Comparison of ENCODE assay signal across 8 mouse cellular contexts in genomic region chr5:134182735-134183134, GRCm38 (mm10). TPM values are rescaled to one million over a fixed set of nuclear protein-coding genes. Genes with fewer than 3 reads are reported as not detected.
DNase-seq lines count a peak whose midpoint lies in the region; ATAC-seq and TF ChIP-seq lines count a peak whose summit lies in the region.

No protein-coding gene starts in this region.

- H3K9me3 ChIP-seq in heart, embryonic 10.5 days, result no peaks in the 10 kb centered on the region
- H3K9me3 ChIP-seq in lung, postnatal 0 days (ENCODE audit: low read length), result no peaks in the 10 kb centered on the region

- peak; percentile 11; the same call in 1 of the 2 replicates for ATAC-seq in lung, postnatal 0 days
- no peak for ATAC-seq in CD4-positive, CD25-positive, alpha-beta regulatory T cell, adult 4 months

- peak; percentile 48; the same call in 1 of the 2 replicates for TF ChIP-seq EP300 in lung, postnatal 0 days (IDR thresholded peaks at IDR 0.05)

- no peak overlapping the region for H3K4me3 ChIP-seq in layer of hippocampus, adult 2 months
- peak overlapping the region; percentile 90 for H3K4me3 ChIP-seq in heart, embryonic 10.5 days
- no peak overlapping the region for H3K4me3 ChIP-seq in lung, postnatal 0 days (ENCODE audit: low read depth, low read length)

- 0 out of 2 replicates have a peak, but pooled peaks cover 5% of the 10 kb centered on the region for H3K27me3 ChIP-seq in heart, embryonic 10.5 days (ENCODE audit: insufficient read depth, poor library complexity, severe bottlenecking)
- H3K27me3 ChIP-seq in lung, postnatal 0 days (replicated peaks; ENCODE audit: insufficient read depth, low read length), result no peaks in the 10 kb centered on the region

- peak overlapping the region; percentile 72; the same call in 1 of the 2 replicates for H3K4me2 ChIP-seq in lung, postnatal 0 days (replicated peaks; ENCODE audit: low read depth, low read length)

- no peak for DNase-seq in layer of hippocampus, adult 2 months (ENCODE audit: low spot score in 2 of 2)
- DNase-seq in layer of hippocampus, postnatal 14 days (ENCODE audit: low spot score in 2 of 2), result no peak
- no peak for DNase-seq in heart, embryonic 10.5 days (ENCODE audit: low spot score)
- peak; percentile 35 to 52 for DNase-seq in kidney, adult 8-10 months
- DNase-seq in lung, postnatal 0 days (ENCODE audit: low spot score), result peak; percentile 85
- DNase-seq in spleen, adult 12 weeks (ENCODE audit: low spot score), result no peak
- no peak for DNase-seq in layer of hippocampus, postnatal 10 days (ENCODE audit: low spot score in 2 of 2)

- H3K4me1 ChIP-seq in heart, embryonic 10.5 days, result peaks cover 17% of the 10 kb centered on the region; the same call in 1 of the 2 replicates
- H3K4me1 ChIP-seq in lung, postnatal 0 days (ENCODE audit: insufficient read depth, low read depth, low read length), result peaks cover 9% of the 10 kb centered on the region; the same call in 1 of the 2 replicates

- no peak for TF ChIP-seq CTCF in layer of hippocampus, adult 2 months (conservative IDR thresholded peaks at IDR 0.05)
- TF ChIP-seq CTCF in lung, postnatal 0 days (IDR thresholded peaks at IDR 0.05), result no peak

- no peaks in the 10 kb centered on the region for H3K36me3 ChIP-seq in heart, embryonic 10.5 days
- H3K36me3 ChIP-seq in lung, postnatal 0 days (ENCODE audit: insufficient read depth, low read length), result no peaks in the 10 kb centered on the region

- WGBS in heart, embryonic 10.5 days, result 74% methylated on average over 4 of the region's 4 CpGs
- WGBS in lung, postnatal 0 days, result 20% methylated on average over 4 of the region's 4 CpGs

- no peak overlapping the region for H3K9ac ChIP-seq in lung, postnatal 0 days (replicated peaks; ENCODE audit: low read depth)

- peak overlapping the region; percentile 95 for H3K27ac ChIP-seq in layer of hippocampus, adult 2 months
- peak overlapping the region; percentile 99; the same call in 1 of the 2 replicates for H3K27ac ChIP-seq in heart, embryonic 10.5 days
- H3K27ac ChIP-seq in lung, postnatal 0 days (ENCODE audit: low read length), result peak overlapping the region; percentile 93

RNA-seq across cellular contexts. Expression of gene Gtf2ird2, which starts 1.1 kb away (rescaled TPM):
- total RNA-seq in layer of hippocampus, adult 2 months (2021), result 10 to 100 TPM; 15.4 to 17.6 TPM
- 10 to 100 TPM; 13.1 to 17.9 TPM for total RNA-seq in layer of hippocampus, postnatal 14 days (2021)
- polyA plus RNA-seq in heart, embryonic 10.5 days (2016; fragmentation: Nextera tagmentation; extraction: Ambion mirVana), result 5.4 and 6.3 TPM in 2 replicates
- polyA plus RNA-seq in lung, postnatal 0 days (2015; fragmentation: Nextera tagmentation; extraction: Ambion mirVana), result 4.4 and 5.6 TPM in 2 replicates
- 10 to 100 TPM; 13.1 to 14.7 TPM for total RNA-seq in layer of hippocampus, postnatal 10 days (2021)
- polyA plus RNA-seq in CD4-positive, CD25-positive, alpha-beta regulatory T cell, adult 4 months (2017; shearing (Covaris generic)), result 1 to 10 TPM; 6.4 to 6.7 TPM

RNA-seq across cellular contexts. Expression of gene Rcc1l, which starts 6.2 kb away (rescaled TPM):
- total RNA-seq in layer of hippocampus, adult 2 months (2021), result 10 to 100 TPM; 15.9 to 16.4 TPM
- 10 to 100 TPM; 14.8 to 17.5 TPM for total RNA-seq in layer of hippocampus, postnatal 14 days (2021)
- 32.9 and 36.7 TPM in 2 replicates for polyA plus RNA-seq in heart, embryonic 10.5 days (2016; fragmentation: Nextera tagmentation; extraction: Ambion mirVana)
- 11.3 and 11.4 TPM in 2 replicates for polyA plus RNA-seq in lung, postnatal 0 days (2015; fragmentation: Nextera tagmentation; extraction: Ambion mirVana)
- 10 to 100 TPM; 18.0 to 20.8 TPM for total RNA-seq in layer of hippocampus, postnatal 10 days (2021)
- 1 to 10 TPM; 1.7 to 2.6 TPM for polyA plus RNA-seq in CD4-positive, CD25-positive, alpha-beta regulatory T cell, adult 4 months (2017; shearing (Covaris generic))

RNA-seq across cellular contexts. Expression of gene Ncf1, which starts 46.7 kb away (rescaled TPM):
- total RNA-seq in layer of hippocampus, adult 2 months (2021), result 1 to 10 TPM; 7.2 to 9.0 TPM
- total RNA-seq in layer of hippocampus, postnatal 14 days (2021), result 1 to 10 TPM; 8.2 to 9.1 TPM
- 0.96 and 2.2 TPM in 2 replicates for polyA plus RNA-seq in heart, embryonic 10.5 days (2016; fragmentation: Nextera tagmentation; extraction: Ambion mirVana)
- polyA plus RNA-seq in lung, postnatal 0 days (2015; fragmentation: Nextera tagmentation; extraction: Ambion mirVana), result 19.6 and 19.8 TPM in 2 replicates
- 1 to 10 TPM; 5.5 to 5.9 TPM for total RNA-seq in layer of hippocampus, postnatal 10 days (2021)
- 10 to 100 TPM in 1 of 2 experiments, 1 to 10 TPM in 1; 8.8 to 15.8 TPM for polyA plus RNA-seq in CD4-positive, CD25-positive, alpha-beta regulatory T cell, adult 4 months (2017; shearing (Covaris generic))

Comparison
In these comparisons a context has a peak if more than half of its experiments do, and no peak if none do; other contexts are left out.
1. DNase-seq: peak in kidney, adult 8-10 months (2 of 2) and lung, postnatal 0 days (single experiment); none in layer of hippocampus, adult 2 months (0 of 2), layer of hippocampus, postnatal 14 days (0 of 2), heart, embryonic 10.5 days (single experiment), spleen, adult 12 weeks (single experiment) and layer of hippocampus, postnatal 10 days (0 of 2).
2. Peak in every context shown above with its lines, with median percentiles within 50 percentile points of each other: H3K27ac ChIP-seq.